Mouse (Mus musculus): ENCODE data around the gene Cxcl12. TPM values are rescaled to one million over a fixed set of nuclear protein-coding genes. Genes with fewer than 3 reads are reported as not detected.

Gene Cxcl12
- polyA plus RNA-seq, 1 experiment from 2014 or later, result 157 TPM

DNA sequence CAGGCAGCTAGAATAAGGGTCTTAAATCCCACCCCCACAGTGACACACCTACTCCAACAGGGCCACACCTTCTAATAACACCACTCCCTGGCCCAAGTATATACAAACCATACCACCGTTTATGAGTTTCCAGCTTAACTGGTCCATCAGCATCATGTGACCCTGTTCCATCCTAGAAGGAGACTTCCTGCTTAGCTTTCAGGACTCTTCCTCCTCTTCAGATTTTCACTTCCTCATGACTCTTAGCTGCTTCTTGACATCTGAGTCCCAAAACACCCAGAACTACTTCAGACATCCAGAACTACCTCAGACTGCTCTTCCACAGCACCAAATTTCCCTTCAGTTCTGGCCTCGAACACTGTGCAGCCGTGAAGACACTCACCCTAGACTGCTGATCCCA is 22.1 kb downstream of the Cxcl12 start:
- H3K27me3 ChIP-seq (ENCODE audit: control insufficient read depth, insufficient read depth, low read length), result peaks cover 4% of the 10 kb centered on the region; the same call in 1 of the 2 replicates
- H3K36me3 ChIP-seq (ENCODE audit: control insufficient read depth, insufficient read depth, low read length), result no peaks in the 10 kb centered on the region
- 94% methylated on average over 3 of the region's 3 CpGs for WGBS (ENCODE audit: insufficient replicate concordance)
- H3K4me1 ChIP-seq (ENCODE audit: control insufficient read depth, insufficient read depth, low read length), result peaks cover 2% of the 10 kb centered on the region; the same call in 1 of the 2 replicates
- H3K4me3 ChIP-seq (ENCODE audit: low read depth, low read length), result no peak overlapping the region
- no peak overlapping the region for H3K9ac ChIP-seq (ENCODE audit: low read depth, low read length)
- H3K9me3 ChIP-seq (replicated peaks; ENCODE audit: control insufficient read depth, low read length), result no peaks in the 10 kb centered on the region
- H3K4me2 ChIP-seq, result no peak overlapping the region
- no peak for ATAC-seq (replicated peaks; ENCODE audit: insufficient number of reproducible peaks, low FRiP score, low TSS enrichment)
- no peak overlapping the region for H3K27ac ChIP-seq (ENCODE audit: low read depth, low read length)

DNA sequence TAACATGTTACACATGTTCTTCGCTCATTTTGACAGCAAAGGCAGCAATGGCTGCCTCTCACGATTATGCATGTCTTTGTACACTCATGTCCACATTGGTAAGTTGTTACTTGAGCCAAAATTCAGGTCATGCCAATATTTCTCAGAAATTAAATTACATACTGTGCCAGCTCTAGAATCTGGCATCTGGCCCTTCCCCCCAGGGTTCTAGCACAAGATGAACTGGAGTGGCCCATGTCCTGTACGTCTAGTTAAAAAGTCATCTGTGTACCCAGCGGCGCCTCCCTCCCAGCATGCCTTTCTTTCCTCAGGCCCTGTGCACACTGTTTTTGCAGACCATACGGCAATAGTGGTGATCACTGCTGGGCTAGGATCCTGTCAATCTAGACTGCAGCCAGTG is 23.4 kb downstream of the Cxcl12 start:
- no peak overlapping the region for H3K4me3 ChIP-seq (ENCODE audit: low read depth, low read length)
- 85% methylated on average over 6 of the region's 6 CpGs for WGBS (ENCODE audit: insufficient replicate concordance)
- H3K27ac ChIP-seq (ENCODE audit: low read depth, low read length), result no peak overlapping the region
- H3K9ac ChIP-seq (ENCODE audit: low read depth, low read length), result no peak overlapping the region
- peaks cover 4% of the 10 kb centered on the region; the same call in 1 of the 2 replicates for H3K27me3 ChIP-seq (ENCODE audit: control insufficient read depth, insufficient read depth, low read length)
- no peaks in the 10 kb centered on the region for H3K4me1 ChIP-seq (ENCODE audit: control insufficient read depth, insufficient read depth, low read length)
- no peaks in the 10 kb centered on the region for H3K9me3 ChIP-seq (replicated peaks; ENCODE audit: control insufficient read depth, low read length)
- H3K36me3 ChIP-seq (ENCODE audit: control insufficient read depth, insufficient read depth, low read length), result no peaks in the 10 kb centered on the region
- H3K4me2 ChIP-seq, result no peak overlapping the region
- no peak for ATAC-seq (replicated peaks; ENCODE audit: insufficient number of reproducible peaks, low FRiP score, low TSS enrichment)

DNA sequence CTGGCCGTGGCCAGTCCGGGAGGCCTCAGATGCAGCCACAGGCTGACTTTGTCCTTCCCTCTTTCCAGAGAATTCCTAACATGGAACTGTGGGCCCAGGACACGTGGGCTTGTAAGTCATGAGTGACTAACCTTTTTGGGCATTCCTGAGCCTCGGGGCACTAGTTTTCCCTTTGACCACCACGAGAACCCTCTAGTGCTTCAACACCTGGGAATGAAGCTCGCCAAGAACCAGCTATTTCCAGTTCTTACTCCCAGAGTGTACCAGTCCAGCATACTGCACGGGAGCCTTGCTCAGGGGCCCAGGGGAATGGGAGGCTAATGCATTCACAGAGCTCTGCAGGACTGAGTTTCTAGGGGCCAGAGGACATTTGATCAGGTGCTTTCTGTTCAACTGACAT is 24.3 kb downstream of the Cxcl12 start:
- Histone ChIP-seq H3K9ac (ENCODE audit: low read depth, low read length) (no peak overlapping the region), H3K36me3 (ENCODE audit: control insufficient read depth, insufficient read depth, low read length) (no peaks in the 10 kb centered on the region), H3K4me1 (ENCODE audit: control insufficient read depth, insufficient read depth, low read length) (no peaks in the 10 kb centered on the region), H3K9me3 (replicated peaks; ENCODE audit: control insufficient read depth, low read length) (no peaks in the 10 kb centered on the region), H3K4me2 (no peak overlapping the region), H3K4me3 (ENCODE audit: low read depth, low read length) (no peak overlapping the region), H3K27me3 (ENCODE audit: control insufficient read depth, insufficient read depth, low read length) (peaks cover 4% of the 10 kb centered on the region; the same call in 1 of the 2 replicates), H3K27ac (ENCODE audit: low read depth, low read length) (no peak overlapping the region)
- no peak for ATAC-seq (replicated peaks; ENCODE audit: insufficient number of reproducible peaks, low FRiP score, low TSS enrichment)
- 76% methylated on average over 7 of the region's 7 CpGs for WGBS (ENCODE audit: insufficient replicate concordance)

DNA sequence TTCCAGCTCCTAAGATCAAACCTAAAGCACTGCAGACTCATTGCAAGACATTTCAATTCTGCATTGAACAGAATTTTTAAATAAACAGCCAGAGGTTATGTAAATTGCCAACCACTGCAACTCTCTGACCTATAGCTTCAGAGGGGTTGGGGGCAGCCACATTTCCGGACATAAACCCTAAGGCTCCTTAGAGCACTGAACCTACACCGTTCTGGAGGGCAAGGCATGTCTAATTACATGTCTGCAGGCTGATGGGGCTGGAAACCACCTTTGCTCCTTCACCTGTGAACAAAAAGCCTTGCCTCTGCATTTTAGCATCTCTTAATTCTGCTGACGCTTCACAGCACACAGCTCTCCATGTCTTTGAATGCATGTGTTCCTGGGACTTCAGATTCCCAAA is 26.9 kb downstream of the Cxcl12 start:
- no peak overlapping the region for H3K9ac ChIP-seq (ENCODE audit: low read depth, low read length)
- no peaks in the 10 kb centered on the region for H3K36me3 ChIP-seq (ENCODE audit: control insufficient read depth, insufficient read depth, low read length)
- H3K4me3 ChIP-seq (ENCODE audit: low read depth, low read length), result no peak overlapping the region
- H3K27me3 ChIP-seq (ENCODE audit: control insufficient read depth, insufficient read depth, low read length), result peaks cover 8% of the 10 kb centered on the region; the same call in 1 of the 2 replicates
- H3K27ac ChIP-seq (ENCODE audit: low read depth, low read length), result no peak overlapping the region
- no peaks in the 10 kb centered on the region for H3K9me3 ChIP-seq (replicated peaks; ENCODE audit: control insufficient read depth, low read length)
- H3K4me2 ChIP-seq, result no peak overlapping the region
- ATAC-seq (replicated peaks; ENCODE audit: insufficient number of reproducible peaks, low FRiP score, low TSS enrichment), result no peak
- no peaks in the 10 kb centered on the region; the same call in 1 of the 2 replicates for H3K4me1 ChIP-seq (ENCODE audit: control insufficient read depth, insufficient read depth, low read length)
- WGBS (ENCODE audit: insufficient replicate concordance), result 84% methylated on average over 3 of the region's 3 CpGs

DNA sequence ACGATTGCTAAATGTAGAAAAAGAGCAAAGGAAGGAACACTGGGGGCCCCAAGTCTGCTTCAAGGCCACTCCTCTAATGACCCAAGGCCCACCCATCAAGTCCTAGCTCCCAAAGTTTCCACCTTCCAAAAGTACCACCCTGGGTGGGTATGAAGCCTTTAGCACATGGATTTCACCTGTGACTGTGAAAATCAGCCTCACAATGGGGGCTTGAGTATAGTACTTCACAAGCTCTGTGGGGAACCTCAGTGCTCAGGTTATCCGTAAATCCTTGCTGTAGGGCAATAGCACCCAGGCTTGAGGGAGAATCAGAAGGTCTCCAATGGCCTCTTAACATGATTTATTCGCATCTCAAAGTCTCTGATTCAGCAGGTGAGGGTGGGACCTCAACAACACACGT is 30.5 kb downstream of the Cxcl12 start:
- WGBS (ENCODE audit: insufficient replicate concordance), result 60% methylated on average over 4 of the region's 4 CpGs

DNA sequence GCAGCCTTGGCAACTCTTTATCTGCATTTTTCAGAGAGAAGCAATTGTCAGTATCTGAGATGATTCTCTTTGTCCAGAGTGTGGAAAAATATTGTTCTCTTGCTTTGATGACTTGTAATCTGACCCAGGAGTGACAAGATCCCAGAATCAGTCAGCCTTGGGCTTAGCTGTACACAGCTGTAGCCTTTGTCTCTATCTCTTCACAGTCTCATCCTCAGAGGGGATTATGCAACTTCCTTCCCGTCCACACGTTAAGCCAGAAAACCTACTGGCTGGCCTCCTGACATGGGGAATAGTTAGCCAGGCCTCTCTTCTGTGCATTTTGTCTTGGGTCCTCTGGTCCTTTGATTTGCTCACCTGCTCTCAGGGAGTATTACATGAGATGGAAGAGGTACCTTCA is 31.4 kb downstream of the Cxcl12 start:
- peaks cover 6% of the 10 kb centered on the region; the same call in 1 of the 2 replicates for H3K27me3 ChIP-seq (ENCODE audit: control insufficient read depth, insufficient read depth, low read length)
- H3K9ac ChIP-seq (ENCODE audit: low read depth, low read length), result no peak overlapping the region

More for the DNA sequence above, 30.5 kb downstream of the Cxcl12 start:
- ATAC-seq (replicated peaks; ENCODE audit: insufficient number of reproducible peaks, low FRiP score, low TSS enrichment), result no peak
- Histone ChIP-seq H3K4me3 (ENCODE audit: low read depth, low read length) (no peak overlapping the region), H3K9ac (ENCODE audit: low read depth, low read length) (no peak overlapping the region), H3K4me2 (no peak overlapping the region), H3K9me3 (replicated peaks; ENCODE audit: control insufficient read depth, low read length) (no peaks in the 10 kb centered on the region), H3K27ac (ENCODE audit: low read depth, low read length) (no peak overlapping the region), H3K27me3 (ENCODE audit: control insufficient read depth, insufficient read depth, low read length) (peaks cover 8% of the 10 kb centered on the region), H3K4me1 (ENCODE audit: control insufficient read depth, insufficient read depth, low read length) (peaks cover 2% of the 10 kb centered on the region; the same call in 1 of the 2 replicates), H3K36me3 (ENCODE audit: control insufficient read depth, insufficient read depth, low read length) (no peaks in the 10 kb centered on the region)

DNA sequence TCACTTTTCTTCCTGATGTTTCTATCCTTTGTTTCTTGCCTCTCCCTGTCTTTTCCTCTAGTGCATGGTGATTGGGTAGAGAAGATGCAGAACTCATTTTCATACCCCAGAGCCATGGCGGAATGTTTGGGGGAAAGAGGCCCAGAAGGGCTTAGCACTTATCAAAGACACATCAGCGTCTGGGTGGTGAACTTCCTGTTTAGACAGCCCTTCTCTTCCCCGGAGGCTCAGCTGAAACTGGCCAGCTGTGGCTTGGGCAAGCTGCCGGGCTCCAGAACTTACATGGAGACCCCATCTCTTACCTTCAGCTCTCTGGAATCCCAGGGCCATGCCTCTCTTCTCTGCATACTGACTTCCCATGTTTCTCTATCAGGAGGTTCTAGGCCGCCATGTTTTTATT is 32.6 kb downstream of the Cxcl12 start:
- Histone ChIP-seq H3K27ac (ENCODE audit: low read depth, low read length) (no peak overlapping the region), H3K4me1 (ENCODE audit: control insufficient read depth, insufficient read depth, low read length) (peaks cover 2% of the 10 kb centered on the region; the same call in 1 of the 2 replicates), H3K4me2 (no peak overlapping the region), H3K4me3 (ENCODE audit: low read depth, low read length) (no peak overlapping the region), H3K9ac (ENCODE audit: low read depth, low read length) (no peak overlapping the region), H3K27me3 (ENCODE audit: control insufficient read depth, insufficient read depth, low read length) (peaks cover 9% of the 10 kb centered on the region; the same call in 1 of the 2 replicates), H3K9me3 (replicated peaks; ENCODE audit: control insufficient read depth, low read length) (no peaks in the 10 kb centered on the region), H3K36me3 (ENCODE audit: control insufficient read depth, insufficient read depth, low read length) (no peaks in the 10 kb centered on the region)
- ATAC-seq (replicated peaks; ENCODE audit: insufficient number of reproducible peaks, low FRiP score, low TSS enrichment), result no peak
- 51% methylated on average over 5 of the region's 5 CpGs for WGBS (ENCODE audit: insufficient replicate concordance)

More for the DNA sequence above, 31.4 kb downstream of the Cxcl12 start:
- Histone ChIP-seq H3K36me3 (ENCODE audit: control insufficient read depth, insufficient read depth, low read length) (no peaks in the 10 kb centered on the region), H3K9me3 (replicated peaks; ENCODE audit: control insufficient read depth, low read length) (no peaks in the 10 kb centered on the region), H3K4me3 (ENCODE audit: low read depth, low read length) (no peak overlapping the region), H3K4me1 (ENCODE audit: control insufficient read depth, insufficient read depth, low read length) (peaks cover 2% of the 10 kb centered on the region; the same call in 1 of the 2 replicates), H3K27ac (ENCODE audit: low read depth, low read length) (no peak overlapping the region), H3K4me2 (no peak overlapping the region)
- no peak for ATAC-seq (replicated peaks; ENCODE audit: insufficient number of reproducible peaks, low FRiP score, low TSS enrichment)
- WGBS (ENCODE audit: insufficient replicate concordance), result 45% methylated on average over 2 of the region's 2 CpGs

DNA sequence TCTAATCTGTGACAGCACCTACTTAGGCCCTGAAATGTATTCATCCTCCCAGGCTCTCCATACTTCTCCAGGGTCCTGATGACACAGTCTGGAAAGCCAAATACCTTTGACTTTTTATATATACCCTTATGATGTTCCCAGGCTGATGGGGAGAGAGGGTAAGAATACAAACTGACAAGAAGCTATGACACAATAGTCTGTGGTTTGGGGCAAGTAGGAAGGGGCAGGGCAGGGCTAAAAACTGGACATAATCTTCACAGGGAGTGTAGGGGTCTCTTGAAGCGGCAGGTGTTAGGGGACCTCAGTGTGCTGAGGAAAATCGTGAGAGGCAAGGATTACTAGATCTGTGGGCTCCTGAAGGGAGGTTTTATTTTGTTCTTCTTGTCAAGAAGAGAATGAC is 33.1 kb downstream of the Cxcl12 start:
- Histone ChIP-seq H3K4me3 (ENCODE audit: low read depth, low read length) (no peak overlapping the region), H3K4me1 (ENCODE audit: control insufficient read depth, insufficient read depth, low read length) (peaks cover 2% of the 10 kb centered on the region; the same call in 1 of the 2 replicates), H3K27me3 (ENCODE audit: control insufficient read depth, insufficient read depth, low read length) (peaks cover 11% of the 10 kb centered on the region; the same call in 1 of the 2 replicates), H3K9me3 (replicated peaks; ENCODE audit: control insufficient read depth, low read length) (no peaks in the 10 kb centered on the region), H3K27ac (ENCODE audit: low read depth, low read length) (no peak overlapping the region), H3K36me3 (ENCODE audit: control insufficient read depth, insufficient read depth, low read length) (no peaks in the 10 kb centered on the region), H3K4me2 (no peak overlapping the region), H3K9ac (ENCODE audit: low read depth, low read length) (no peak overlapping the region)
- WGBS (ENCODE audit: insufficient replicate concordance), result 86% methylated on average over 2 of the region's 2 CpGs
- no peak for ATAC-seq (replicated peaks; ENCODE audit: insufficient number of reproducible peaks, low FRiP score, low TSS enrichment)

DNA sequence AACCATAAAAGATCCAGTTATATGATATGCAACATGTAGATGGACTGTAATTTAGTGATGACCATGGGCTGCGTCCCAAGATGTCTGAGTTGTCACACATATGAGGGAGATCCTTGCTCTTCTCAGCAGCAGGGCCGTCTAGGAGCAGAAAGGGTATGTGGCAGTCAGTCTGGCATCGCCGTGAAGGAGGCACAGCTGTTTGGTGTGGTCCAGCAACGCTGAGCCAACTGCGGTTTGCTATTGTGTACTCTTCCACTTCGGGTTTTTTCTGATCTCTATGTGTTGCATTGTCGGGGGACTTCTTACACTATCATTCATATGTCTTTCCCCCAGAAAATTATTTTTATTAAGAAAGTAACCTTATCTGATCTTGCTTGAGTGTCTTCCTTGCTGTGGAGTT is 33.5 kb downstream of the Cxcl12 start:
- no peak overlapping the region for H3K4me3 ChIP-seq (ENCODE audit: low read depth, low read length)
- H3K9ac ChIP-seq (ENCODE audit: low read depth, low read length), result no peak overlapping the region
- 80% methylated on average over 8 of the region's 8 CpGs for WGBS (ENCODE audit: insufficient replicate concordance)
- H3K4me1 ChIP-seq (ENCODE audit: control insufficient read depth, insufficient read depth, low read length), result peaks cover 2% of the 10 kb centered on the region; the same call in 1 of the 2 replicates
- no peak overlapping the region for H3K27ac ChIP-seq (ENCODE audit: low read depth, low read length)
- H3K27me3 ChIP-seq (ENCODE audit: control insufficient read depth, insufficient read depth, low read length), result peaks cover 11% of the 10 kb centered on the region; the same call in 1 of the 2 replicates
- H3K4me2 ChIP-seq, result no peak overlapping the region
- ATAC-seq (replicated peaks; ENCODE audit: insufficient number of reproducible peaks, low FRiP score, low TSS enrichment), result no peak
- H3K36me3 ChIP-seq (ENCODE audit: control insufficient read depth, insufficient read depth, low read length), result no peaks in the 10 kb centered on the region
- no peaks in the 10 kb centered on the region for H3K9me3 ChIP-seq (replicated peaks; ENCODE audit: control insufficient read depth, low read length)
